Mouse (Mus musculus) lung, postnatal 4 days (tissue): ENCODE measurements around the gene Chchd3.
A peak's percentile ranks its signal among the peaks of the same experiment; 100 is the strongest.

Experiments
- DNase-seq, 2 experiments: peaks; one replicate each; pipeline ENCODE4 v3.0.0; 2021

Gene Chchd3

GRCm38 (mm10) chr6:33059735-33060576 lies at the start of gene Chchd3:
Gene Chchd3, minus strand, starts transcription at chr6:33060260.
- DNase-seq, result peak; percentile 96

- DNase-seq, result no peak
Measured at GRCm38 (mm10) chr6:33104661-33105060, 44.6 kb upstream of the Chchd3 start.

- no peak for DNase-seq
Measured at GRCm38 (mm10) chr6:33098903-33099302, 38.8 kb upstream of the Chchd3 start.

GRCm38 (mm10) chr6:33094671-33095233 lies 34.7 kb upstream of the Chchd3 start:
- DNase-seq, result peak in 1 of 2 experiments; percentile 21

- no peak for DNase-seq
Measured at GRCm38 (mm10) chr6:33080186-33080585, 20.1 kb upstream of the Chchd3 start.

- no peak for DNase-seq
Measured at GRCm38 (mm10) chr6:33078260-33078936, 18.3 kb upstream of the Chchd3 start.

- no peak for DNase-seq
Measured at GRCm38 (mm10) chr6:33066462-33066861, 6.4 kb upstream of the Chchd3 start.

- no peak for DNase-seq
Measured at GRCm38 (mm10) chr6:33059276-33059675, 784 bp downstream of the Chchd3 start.

- DNase-seq, result no peak
Measured at GRCm38 (mm10) chr6:33056392-33056791, 3.7 kb downstream of the Chchd3 start.

GRCm38 (mm10) chr6:33055663-33056062 lies 4.4 kb downstream of the Chchd3 start:
- DNase-seq, result no peak

- no peak for DNase-seq
Measured at GRCm38 (mm10) chr6:33054946-33055345, 5.1 kb downstream of the Chchd3 start.

- DNase-seq, result no peak
Measured at GRCm38 (mm10) chr6:33051642-33052041, 8.4 kb downstream of the Chchd3 start.

- no peak for DNase-seq
Measured at GRCm38 (mm10) chr6:33049705-33050420, 10.2 kb downstream of the Chchd3 start.

GRCm38 (mm10) chr6:33043480-33043879 lies 16.6 kb downstream of the Chchd3 start:
- no peak for DNase-seq

- no peak for DNase-seq
Measured at GRCm38 (mm10) chr6:33042880-33043279, 17.2 kb downstream of the Chchd3 start.

GRCm38 (mm10) chr6:33041978-33042377 lies 18.1 kb downstream of the Chchd3 start:
- DNase-seq, result no peak

GRCm38 (mm10) chr6:33040360-33041090 lies 19.5 kb downstream of the Chchd3 start:
- no peak for DNase-seq

- DNase-seq, result no peak
Measured at GRCm38 (mm10) chr6:33032543-33032942, 27.5 kb downstream of the Chchd3 start.

- DNase-seq, result no peak
Measured at GRCm38 (mm10) chr6:33031631-33032030, 28.4 kb downstream of the Chchd3 start.

- DNase-seq, result no peak
Measured at GRCm38 (mm10) chr6:33028296-33028695, 31.8 kb downstream of the Chchd3 start.

- DNase-seq, result no peak
Measured at GRCm38 (mm10) chr6:33025041-33025440, 35.0 kb downstream of the Chchd3 start.

GRCm38 (mm10) chr6:33004607-33005006 lies 55.5 kb downstream of the Chchd3 start:
- DNase-seq, result no peak
